Mouse (Mus musculus): ENCODE measurements around the gene Cyb5b.

Gene Cyb5b

GRCm38 (mm10) chr8:107227011-107227626 is 76.7 kb downstream of the Cyb5b start:
- no peak for DNase-seq (ENCODE audit: low spot score in 2 of 2)

- DNase-seq (ENCODE audit: low spot score in 2 of 2) = no peak
These were observed 82.8 kb downstream of the Cyb5b start for GRCm38 (mm10) chr8:107233251-107233650.

- no peak for DNase-seq (ENCODE audit: low spot score in 2 of 2)
These were observed 83.3 kb downstream of the Cyb5b start for GRCm38 (mm10) chr8:107233718-107234117.

All from spleen, postnatal 4 days (tissue).